Mouse (Mus musculus) myocyte (in vitro differentiated cells): Measurements from ENCODE around the gene Krtap7-1. TPM values are rescaled to one million over a fixed set of nuclear protein-coding genes. Genes with fewer than 3 reads are reported as not detected.

ENCODE experiments used
- H3K27me3 ChIP-seq: one replicate; pipeline ENCODE4 v1.6.1; 2011; ENCODE audit not compliant: control insufficient read depth, insufficient read depth, insufficient read length
- H3K36me3 ChIP-seq: one replicate; pipeline ENCODE4 v1.6.1; 2011; ENCODE audit not compliant: control insufficient read depth, insufficient read depth
- H3K4me2 ChIP-seq: one replicate; pipeline ENCODE4 v1.6.1; 2011; ENCODE audit warnings: low read depth, control low read depth
- H3K4me3 ChIP-seq: one replicate; pipeline ENCODE4 v1.5.1; 2011; ENCODE audit warnings: mild to moderate bottlenecking, control low read depth, moderate library complexity
- H3K79me2 ChIP-seq: one replicate; pipeline ENCODE4 v1.6.1; 2011; ENCODE audit not compliant: control insufficient read depth, insufficient read depth
- H3ac ChIP-seq: one replicate; pipeline ENCODE4 v1.6.1; 2011; ENCODE audit not compliant: control insufficient read depth, insufficient read length
- CEBPB ChIP-seq: IDR thresholded peaks from 2 replicates; pipeline ENCODE4 v1.6.1; 2011; ENCODE audit warnings: mild to moderate bottlenecking, moderate library complexity; ENCODE audit not compliant: poor library complexity, insufficient read depth, severe bottlenecking
- E2F4 ChIP-seq: IDR thresholded peaks from one replicate; pipeline ENCODE4 v1.6.1; 2011; ENCODE audit warnings: mild to moderate bottlenecking, control low read depth, moderate library complexity; ENCODE audit not compliant: insufficient read depth
- MAX ChIP-seq: IDR thresholded peaks from one replicate; pipeline ENCODE4 v1.6.1; 2011; ENCODE audit warnings: low read depth, mild to moderate bottlenecking, control low read depth
- MYOD1 ChIP-seq, 3 experiments: IDR thresholded peaks; one replicate each; pipeline ENCODE4 v1.6.1; 2011; ENCODE audit warnings: control low read depth in 2 of 3, low read depth in 2 of 3, mild to moderate bottlenecking in 2 of 3, moderate library complexity in 1 of 3; ENCODE audit not compliant: insufficient read length in 2 of 3, control insufficient read depth in 1 of 3
- MYOG ChIP-seq, 3 experiments: IDR thresholded peaks; one replicate each; pipeline ENCODE4 v1.6.1; 2011; ENCODE audit warnings: control low read depth in 2 of 3, low read depth in 2 of 3, mild to moderate bottlenecking in 2 of 3; ENCODE audit not compliant: insufficient read length in 2 of 3, control insufficient read depth in 1 of 3, insufficient read depth in 1 of 3
- POLR2A ChIP-seq: IDR thresholded peaks from one replicate; pipeline ENCODE4 v1.6.1; 2011; ENCODE audit warnings: low read depth, mild to moderate bottlenecking, control low read depth, moderate library complexity; ENCODE audit not compliant: insufficient read length
- POLR2AphosphoS2 ChIP-seq: IDR thresholded peaks from one replicate; pipeline ENCODE4 v1.6.1; 2011; ENCODE audit warnings: low read depth, control low read depth; ENCODE audit not compliant: insufficient read length
- REST ChIP-seq: IDR thresholded peaks from one replicate; pipeline ENCODE4 v1.6.1; 2011; ENCODE audit warnings: mild to moderate bottlenecking, control low read depth, moderate library complexity; ENCODE audit not compliant: insufficient read depth, insufficient read length
- SRF ChIP-seq: IDR thresholded peaks from one replicate; pipeline ENCODE4 v1.6.1; 2011; ENCODE audit warnings: low read depth; ENCODE audit not compliant: control insufficient read depth, insufficient read length
- TCF12 ChIP-seq: IDR thresholded peaks from one replicate; pipeline ENCODE4 v1.6.1; 2011; ENCODE audit warnings: mild to moderate bottlenecking, control low read depth; ENCODE audit not compliant: poor library complexity, insufficient read depth, severe bottlenecking
- TCF3 ChIP-seq: IDR thresholded peaks from one replicate; pipeline ENCODE4 v1.6.1; 2011; ENCODE audit warnings: low read depth, control low read depth; ENCODE audit not compliant: insufficient read length
- USF1 ChIP-seq: IDR thresholded peaks from one replicate; pipeline ENCODE4 v1.6.1; 2011; ENCODE audit warnings: low read depth, mild to moderate bottlenecking, control low read depth, moderate library complexity
- polyA plus RNA-seq: library from polyadenylated mRNA; unstranded; fragments of >200 nt; fragmentation: generic; extraction: Trizol; gene quantifications from one replicate; pipeline ENCODE4 v1.2.1, GENCODE M21; 2012; ENCODE audit warnings: missing spikeins

Gene Krtap7-1
- not detected for polyA plus RNA-seq

- no peaks in the 10 kb centered on the region for H3K27me3 ChIP-seq
- no peaks in the 10 kb centered on the region for H3K36me3 ChIP-seq
- TF ChIP-seq TCF12 (no peak), CEBPB (no peak), TCF3 (no peak)
- no peak within 1 kb of the TSS for H3K4me2 ChIP-seq
- no peak within 1 kb of the TSS for H3K4me3 ChIP-seq
- no peaks in the 10 kb centered on the region for H3K79me2 ChIP-seq
- no peak within 1 kb of the TSS for H3ac ChIP-seq
These were observed at the start of gene Krtap7-1 for GRCm38 (mm10) chr16:89508223-89508622. Gene Krtap7-1 (minus strand): TSS chr16:89508323.

DNA sequence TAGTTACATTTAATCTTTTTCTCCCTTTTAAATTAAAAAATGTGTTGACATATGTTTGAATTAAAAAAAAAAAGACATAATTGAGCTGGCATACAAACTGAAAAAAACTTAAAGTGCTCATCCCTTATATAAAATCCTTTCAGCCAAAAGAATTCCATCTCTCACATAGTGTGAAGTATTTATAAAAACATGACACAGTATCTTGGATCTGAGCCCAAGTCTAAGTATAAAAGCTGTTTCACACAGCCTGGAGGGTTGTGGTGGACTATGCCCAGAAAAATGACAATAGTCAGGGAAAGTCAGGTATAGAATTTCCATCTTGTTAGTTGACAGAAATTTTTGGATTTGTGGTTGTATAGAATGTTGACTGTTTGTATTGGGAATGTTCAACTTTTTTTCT is 42.2 kb upstream of the Krtap7-1 start:
- TF ChIP-seq MAX (no peak), POLR2AphosphoS2 (no peak), TCF3 (no peak), REST (no peak), E2F4 (no peak), MYOG (IDR thresholded peaks at IDR 0.05; ENCODE audit: control insufficient read depth in 1 of 3, insufficient read depth in 1 of 3, insufficient read length in 2 of 3, low read depth in 2 of 3) (no peak), MYOD1 (IDR thresholded peaks at IDR 0.05; ENCODE audit: control insufficient read depth in 1 of 3, insufficient read length in 2 of 3, low read depth in 2 of 3) (no peak), TCF12 (no peak), USF1 (no peak), SRF (no peak), CEBPB (no peak), POLR2A (no peak)
- H3K36me3 ChIP-seq = no peaks in the 10 kb centered on the region
- H3ac ChIP-seq = no peak overlapping the region
- H3K79me2 ChIP-seq = no peaks in the 10 kb centered on the region
- H3K4me2 ChIP-seq = no peak overlapping the region
- H3K27me3 ChIP-seq = no peaks in the 10 kb centered on the region
- no peak overlapping the region for H3K4me3 ChIP-seq

- no peak overlapping the region for H3ac ChIP-seq
These were observed 29.9 kb upstream of the Krtap7-1 start for GRCm38 (mm10) chr16:89538031-89538484.

DNA sequence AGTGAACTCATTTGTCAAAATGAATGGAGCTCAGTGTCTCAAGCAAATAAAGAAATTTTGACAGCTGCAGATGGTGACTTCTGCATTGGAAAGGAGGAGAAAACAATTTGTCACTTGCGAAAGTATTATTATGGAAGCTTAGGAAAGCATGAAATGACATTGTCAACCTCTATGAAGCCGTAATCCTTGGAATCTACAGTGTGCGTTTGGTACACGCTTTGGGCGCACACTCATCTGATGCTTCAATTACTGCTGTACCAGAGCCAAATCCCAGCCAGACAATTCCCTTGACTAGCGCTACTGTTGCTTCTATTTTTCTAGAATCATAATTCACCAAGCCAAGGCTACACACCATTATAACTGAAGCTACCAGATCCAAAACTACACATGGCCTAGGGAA is 29.2 kb upstream of the Krtap7-1 start:
- TF ChIP-seq USF1 (no peak), E2F4 (no peak), SRF (no peak), POLR2AphosphoS2 (no peak), REST (no peak), MYOG (IDR thresholded peaks at IDR 0.05; ENCODE audit: control insufficient read depth in 1 of 3, insufficient read depth in 1 of 3, insufficient read length in 2 of 3, low read depth in 2 of 3) (no peak), MAX (no peak), TCF12 (no peak)
- Histone ChIP-seq H3K27me3 (no peaks in the 10 kb centered on the region), H3ac (no peak overlapping the region), H3K4me2 (no peak overlapping the region), H3K4me3 (no peak overlapping the region), H3K36me3 (no peaks in the 10 kb centered on the region), H3K79me2 (no peaks in the 10 kb centered on the region)

More at GRCm38 (mm10) chr16:89538031-89538484, 29.9 kb upstream of the Krtap7-1 start:
- Histone ChIP-seq H3K4me3 (no peak overlapping the region), H3K4me2 (no peak overlapping the region), H3K27me3 (no peaks in the 10 kb centered on the region), H3K79me2 (no peaks in the 10 kb centered on the region), H3K36me3 (no peaks in the 10 kb centered on the region)
- TF ChIP-seq SRF = no peak
- no peak for TF ChIP-seq MYOD1 (IDR thresholded peaks at IDR 0.05; ENCODE audit: control insufficient read depth in 1 of 3, insufficient read length in 2 of 3, low read depth in 2 of 3)
- no peak for TF ChIP-seq E2F4
- TF ChIP-seq TCF12 = no peak
- TF ChIP-seq POLR2AphosphoS2 = no peak
- TF ChIP-seq CEBPB = no peak
- no peak for TF ChIP-seq USF1
- TF ChIP-seq MYOG (IDR thresholded peaks at IDR 0.05; ENCODE audit: control insufficient read depth in 1 of 3, insufficient read depth in 1 of 3, insufficient read length in 2 of 3, low read depth in 2 of 3) = no peak
- TF ChIP-seq POLR2A = no peak
- no peak for TF ChIP-seq REST
- no peak for TF ChIP-seq MAX
- no peak for TF ChIP-seq TCF3

DNA sequence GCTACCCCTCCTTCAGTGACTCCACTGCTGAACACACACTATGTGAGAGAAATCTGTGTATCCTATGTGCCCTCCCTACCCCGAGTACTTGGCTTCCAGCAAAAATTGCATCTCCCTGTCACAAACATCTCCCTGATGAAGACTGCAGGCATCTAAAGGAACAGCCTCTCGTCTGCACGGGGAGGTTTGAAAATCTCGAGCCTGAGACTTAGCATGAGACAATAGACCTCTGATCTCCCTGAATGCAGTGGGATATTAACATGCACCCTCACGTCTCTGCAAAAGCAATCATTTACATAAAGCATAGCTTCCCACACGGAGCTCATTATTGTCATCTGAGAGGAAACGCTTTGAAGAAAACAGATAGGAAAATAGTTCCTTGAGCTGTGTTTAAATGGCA is 22.4 kb upstream of the Krtap7-1 start:
- H3ac ChIP-seq = no peak overlapping the region
- no peak for TF ChIP-seq TCF12
- TF ChIP-seq SRF = no peak
- no peak for TF ChIP-seq POLR2A
- TF ChIP-seq CEBPB = no peak
- TF ChIP-seq USF1 = no peak

More for the DNA sequence above, 22.4 kb upstream of the Krtap7-1 start:
- Histone ChIP-seq H3K36me3 (no peaks in the 10 kb centered on the region), H3K27me3 (no peaks in the 10 kb centered on the region), H3K4me2 (no peak overlapping the region), H3K79me2 (no peaks in the 10 kb centered on the region), H3K4me3 (no peak overlapping the region)
